Mouse (Mus musculus) right cerebral cortex, postnatal 14 days (tissue): ENCODE measurements at regions not wholly inside any gene's neighbourhood (a gene's known extent, or its start where the extent isn't known, plus 50 kb on each side); places are given as distances from the start of the nearest gene placed in this dataset.

Experiments used
- DNase-seq: peaks from one replicate; pipeline ENCODE4 v3.0.0; 2022

DNA sequence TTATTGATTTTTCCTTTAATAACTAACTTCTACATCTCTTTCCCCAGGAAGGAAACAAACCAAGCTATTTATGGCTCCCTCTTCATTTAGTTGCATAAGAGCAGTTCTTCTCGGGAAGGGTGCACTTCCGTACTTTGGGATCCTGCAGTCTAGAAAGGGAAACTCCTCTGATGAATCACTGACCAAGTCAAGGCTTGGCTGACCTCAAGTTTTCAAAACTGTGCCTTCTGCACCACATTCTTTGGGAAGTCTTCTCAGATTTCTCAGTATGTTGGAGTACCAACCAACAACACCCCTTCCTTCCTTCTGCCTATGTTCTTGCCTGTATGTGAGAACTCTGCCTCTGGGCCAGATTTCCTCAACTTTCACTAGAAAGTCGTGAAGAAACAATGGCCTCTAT, 1452.6 kb downstream of the Gsdmc2 start:
- DNase-seq = no peak

DNA sequence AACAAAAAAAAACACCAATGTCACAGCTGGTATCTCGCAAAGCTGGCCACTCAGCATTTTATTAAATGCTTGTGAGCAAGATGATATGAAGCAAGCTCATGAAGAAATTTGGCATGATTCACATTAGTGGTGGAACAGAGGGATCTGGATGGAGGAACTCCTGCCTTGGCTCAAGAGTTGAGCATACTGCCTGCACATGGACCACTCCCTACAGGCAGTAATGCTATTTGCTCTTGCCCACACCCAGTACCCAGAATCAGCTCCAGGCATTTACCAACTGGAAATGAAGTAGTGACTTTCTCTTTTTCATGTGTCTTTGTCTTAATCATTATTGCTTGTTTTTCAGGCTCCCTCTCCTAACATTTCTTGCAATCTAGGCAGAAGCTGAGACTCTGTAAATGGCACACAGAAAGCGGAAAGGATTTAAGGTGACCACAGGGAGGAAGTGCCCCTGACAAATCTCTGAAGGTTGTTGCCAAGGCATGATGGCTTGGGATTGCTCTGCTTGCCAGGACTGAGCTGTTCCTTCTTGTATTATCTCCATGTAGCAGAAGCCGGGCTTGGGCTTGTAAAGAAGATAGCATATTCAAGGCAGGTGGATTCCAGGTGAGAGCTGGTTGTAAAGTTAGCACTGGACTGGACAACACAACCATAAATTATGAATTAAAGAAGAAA, 1455.4 kb downstream of the Gsdmc2 start:
- no peak for DNase-seq

DNA sequence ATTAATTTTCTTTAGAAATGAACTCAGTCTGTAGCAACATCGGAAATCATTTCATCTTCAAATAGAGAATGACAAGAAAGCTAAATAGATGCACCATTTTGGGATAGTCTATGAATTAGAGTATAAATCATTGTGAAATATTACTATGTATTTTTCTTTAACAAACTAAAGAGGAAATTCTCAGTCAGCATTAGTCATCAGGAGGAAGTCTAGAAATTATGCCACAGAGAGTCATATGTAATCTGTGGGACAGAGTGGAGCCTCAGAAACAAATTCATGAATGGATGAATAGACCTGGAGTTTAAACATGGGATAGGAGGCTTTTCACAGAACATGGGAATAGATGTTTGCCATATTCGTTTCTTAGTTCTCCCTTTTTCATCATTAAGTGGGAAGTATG, 1459.4 kb upstream of the A1bg start:
- no peak for DNase-seq

DNA sequence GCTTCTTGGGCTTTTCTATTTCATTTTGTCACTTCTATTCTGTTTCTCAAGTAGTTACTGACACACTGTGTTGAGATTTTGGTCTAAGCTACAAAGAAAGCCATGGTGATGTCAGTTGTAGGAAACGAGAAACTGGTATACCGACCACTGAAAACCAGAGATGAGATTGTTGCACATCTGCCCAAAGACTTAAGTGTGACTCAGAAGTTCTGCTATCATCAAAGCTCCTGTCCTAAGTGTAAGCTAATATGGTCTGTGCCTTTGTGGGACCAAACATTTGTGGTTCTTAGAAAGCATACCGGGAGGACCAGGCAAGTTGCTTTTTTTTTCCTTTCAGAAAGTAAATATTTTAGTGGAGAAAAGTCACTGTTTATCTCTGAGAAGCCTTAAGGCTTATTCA, 1451.8 kb upstream of the A1bg start:
- DNase-seq = no peak

DNA sequence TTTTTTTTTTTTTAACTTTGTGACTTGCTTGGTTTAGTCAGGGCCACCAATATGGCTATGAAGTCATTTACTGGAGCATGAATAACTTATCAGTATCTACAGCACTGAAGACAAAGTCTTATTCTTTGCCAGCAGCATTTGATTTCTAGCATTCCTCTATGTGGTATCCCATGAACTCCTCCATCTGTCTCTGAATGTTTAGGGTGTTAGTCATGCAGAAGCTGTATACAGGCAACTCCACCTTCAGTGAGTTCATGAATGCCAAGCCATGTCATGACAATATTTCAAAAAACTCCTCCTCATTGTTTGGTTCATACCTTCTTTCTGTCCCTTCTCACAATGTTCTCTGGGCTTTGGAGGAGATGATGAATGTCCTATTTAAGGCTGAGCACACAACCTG, 1438.4 kb upstream of the A1bg start:
- DNase-seq = no peak

DNA sequence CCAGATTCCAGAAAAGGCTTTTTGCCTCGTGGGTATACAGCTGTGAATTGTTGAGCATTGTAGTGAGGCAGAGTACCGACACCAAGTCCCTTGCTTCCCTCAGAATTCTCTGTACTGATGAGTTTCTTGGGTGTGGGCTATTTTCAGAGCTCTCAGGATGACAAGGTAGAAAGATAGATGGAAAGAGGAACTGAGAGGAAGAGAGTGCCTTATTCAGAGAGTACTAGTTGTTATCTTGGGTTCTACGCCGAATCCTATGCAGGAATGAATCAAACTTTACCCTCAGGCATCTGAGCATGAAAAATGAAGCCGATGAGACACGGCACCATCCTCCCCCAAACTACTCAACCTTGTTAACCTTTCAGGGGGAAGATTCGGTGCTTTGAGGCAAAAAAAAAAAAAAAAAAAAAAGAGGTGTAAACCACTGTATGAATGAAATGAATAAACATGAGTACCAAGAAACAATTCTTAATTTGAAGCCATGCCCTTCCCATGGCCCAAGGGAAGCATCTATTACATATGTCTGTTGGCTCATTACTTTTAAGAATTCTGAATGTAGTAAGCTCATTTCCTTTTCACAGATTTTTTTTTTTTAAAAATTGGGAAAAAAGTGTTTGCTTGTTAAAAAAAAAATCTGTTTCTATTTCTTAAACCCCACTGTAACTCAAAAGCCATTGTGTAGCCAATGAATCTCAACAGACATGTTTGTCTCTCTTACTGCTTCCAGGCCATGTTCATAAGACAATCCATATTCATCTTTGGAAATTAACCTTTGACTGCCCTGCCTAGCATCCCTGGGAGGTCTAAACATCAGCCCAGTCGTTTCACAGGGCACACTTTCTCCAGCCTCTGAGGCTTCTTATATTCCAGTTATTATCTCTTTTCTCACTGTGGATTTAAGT, 1435.8 kb upstream of the A1bg start:
- DNase-seq = no peak

DNA sequence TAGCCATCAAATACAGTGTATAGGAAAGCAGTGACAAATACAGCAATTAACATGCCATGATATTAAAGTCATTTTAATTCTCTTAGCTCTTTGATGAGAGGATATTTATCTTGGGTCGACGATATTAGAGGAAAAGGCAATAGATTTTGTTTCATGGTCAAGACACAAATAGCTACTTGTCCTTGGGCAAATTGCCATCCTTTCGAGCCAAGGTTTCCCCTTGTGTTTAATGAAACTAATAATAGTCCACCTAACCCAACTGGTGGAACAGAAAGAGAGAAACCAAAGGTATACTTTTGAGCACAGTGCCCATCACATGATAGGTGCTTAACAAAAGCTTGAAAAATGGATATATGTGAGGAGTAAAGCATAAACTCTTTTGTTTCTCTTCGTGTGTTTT, 1431.0 kb upstream of the A1bg start:
- no peak for DNase-seq

DNA sequence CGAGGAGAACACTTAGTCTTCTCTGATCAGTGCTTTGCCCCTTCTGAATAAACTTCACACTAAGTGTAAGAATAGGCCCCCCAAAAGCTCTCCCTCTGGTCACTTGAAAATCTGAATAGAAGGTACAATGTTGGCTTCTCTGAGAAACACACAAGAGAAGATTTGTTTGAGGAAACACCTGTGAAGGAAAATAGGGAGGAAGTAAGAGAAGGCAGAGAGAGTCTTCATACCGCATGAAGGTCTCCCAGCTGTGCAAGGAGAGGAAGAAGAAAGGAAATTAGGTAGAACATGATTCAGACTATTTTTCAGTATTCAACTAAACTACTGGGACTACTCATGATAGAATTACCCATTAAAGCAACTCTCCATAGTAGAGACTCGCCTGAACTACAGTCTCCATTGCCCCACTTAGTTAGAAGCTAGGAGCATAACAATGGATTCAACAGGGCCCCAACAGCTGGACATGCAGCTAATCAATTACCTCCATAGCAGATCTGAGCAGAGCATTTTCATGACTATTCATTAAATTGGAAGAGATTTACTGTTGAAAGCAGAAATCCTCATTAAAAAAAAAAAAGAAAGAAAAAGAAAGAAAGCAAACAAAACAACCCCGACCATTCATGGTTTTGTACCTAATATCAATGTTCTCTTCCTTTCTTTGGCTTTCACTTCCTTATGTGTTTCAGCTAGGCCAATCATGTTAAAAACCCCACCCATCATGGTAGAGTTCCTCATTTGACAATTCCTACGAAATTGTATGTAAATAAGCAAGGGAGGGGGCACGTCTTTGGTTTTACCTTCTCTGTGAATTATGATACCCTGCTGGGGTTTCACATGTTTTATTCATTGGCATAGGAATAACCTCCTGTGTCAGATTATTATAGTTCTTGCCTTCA, 1428.3 kb upstream of the A1bg start:
- no peak for DNase-seq

DNA sequence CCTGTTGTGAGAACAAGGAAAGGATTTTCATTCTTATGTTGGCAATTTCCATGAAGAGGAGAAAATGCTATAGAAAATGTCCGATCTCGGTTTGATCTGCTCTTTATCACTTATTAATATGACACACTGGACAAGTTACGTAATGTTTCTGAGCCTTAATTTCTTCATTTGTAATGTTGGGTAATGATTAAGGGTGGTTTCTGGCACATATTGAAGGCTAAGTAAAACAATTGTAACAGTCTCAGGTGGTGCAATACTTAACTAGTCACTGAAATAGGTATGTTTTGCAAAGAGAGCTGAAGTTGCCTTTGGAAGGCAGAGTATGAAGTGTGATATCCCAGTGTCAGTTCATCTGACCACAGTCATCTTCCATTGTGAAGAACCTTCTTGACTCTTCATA, 1427.2 kb upstream of the A1bg start:
- DNase-seq = no peak

DNA sequence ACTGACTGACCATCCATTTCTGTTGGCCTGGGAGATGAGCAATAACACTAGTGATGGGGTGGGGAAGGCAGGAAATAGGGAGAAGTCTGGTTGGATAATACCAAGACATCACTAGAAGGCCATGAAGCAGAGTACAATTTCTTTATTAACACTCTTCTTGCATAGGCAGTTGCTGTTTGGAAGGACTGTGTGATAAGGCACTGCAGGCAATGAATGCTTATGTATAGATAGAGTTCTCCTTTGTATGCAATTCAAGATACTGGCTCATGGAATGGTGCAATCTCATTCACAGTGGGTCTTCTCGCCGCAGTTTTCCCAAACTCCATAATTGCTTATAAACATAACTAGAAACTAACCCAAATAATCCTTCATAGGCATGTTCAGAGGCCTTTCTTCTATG, 1426.1 kb upstream of the A1bg start:
- DNase-seq = no peak

DNA sequence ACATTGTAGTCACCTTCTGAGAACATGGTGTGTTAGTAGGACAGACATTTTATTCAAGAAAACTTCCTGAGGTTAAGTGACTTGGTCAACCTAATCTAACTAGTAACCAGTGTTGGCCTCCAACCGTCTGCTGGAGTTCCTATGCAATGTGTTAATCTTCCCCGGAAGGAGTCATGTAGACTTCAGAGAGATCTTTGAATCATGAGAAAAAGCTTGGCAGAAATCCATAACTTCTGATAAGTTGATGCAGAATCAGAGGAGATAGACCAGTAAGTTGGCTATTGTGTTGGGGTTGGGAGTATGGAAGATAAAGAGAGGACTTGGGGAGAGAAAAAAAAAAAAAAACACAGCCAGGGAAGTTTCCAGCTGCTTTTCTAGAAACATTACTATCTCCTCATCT, 1424.9 kb upstream of the A1bg start:
- DNase-seq = no peak

DNA sequence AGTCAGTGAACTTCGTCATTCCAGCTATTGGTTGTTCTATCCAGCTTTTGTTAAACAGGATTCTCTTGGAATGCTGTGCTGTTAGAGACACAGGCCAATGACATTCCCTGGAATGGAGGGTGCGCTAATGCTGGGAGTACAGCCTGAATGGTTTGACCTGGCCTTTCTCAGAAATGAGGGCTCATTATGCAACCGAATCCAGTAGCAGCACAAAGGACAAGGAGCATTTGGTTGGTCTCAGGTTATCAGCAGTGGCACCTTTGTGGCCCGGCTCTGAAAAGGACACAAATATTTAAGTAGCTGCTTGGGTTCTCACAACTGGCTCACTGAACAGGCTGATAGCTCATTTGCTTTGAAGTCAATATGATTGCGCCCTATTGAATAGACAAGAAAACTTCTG, 1423.1 kb upstream of the A1bg start:
- no peak for DNase-seq

DNA sequence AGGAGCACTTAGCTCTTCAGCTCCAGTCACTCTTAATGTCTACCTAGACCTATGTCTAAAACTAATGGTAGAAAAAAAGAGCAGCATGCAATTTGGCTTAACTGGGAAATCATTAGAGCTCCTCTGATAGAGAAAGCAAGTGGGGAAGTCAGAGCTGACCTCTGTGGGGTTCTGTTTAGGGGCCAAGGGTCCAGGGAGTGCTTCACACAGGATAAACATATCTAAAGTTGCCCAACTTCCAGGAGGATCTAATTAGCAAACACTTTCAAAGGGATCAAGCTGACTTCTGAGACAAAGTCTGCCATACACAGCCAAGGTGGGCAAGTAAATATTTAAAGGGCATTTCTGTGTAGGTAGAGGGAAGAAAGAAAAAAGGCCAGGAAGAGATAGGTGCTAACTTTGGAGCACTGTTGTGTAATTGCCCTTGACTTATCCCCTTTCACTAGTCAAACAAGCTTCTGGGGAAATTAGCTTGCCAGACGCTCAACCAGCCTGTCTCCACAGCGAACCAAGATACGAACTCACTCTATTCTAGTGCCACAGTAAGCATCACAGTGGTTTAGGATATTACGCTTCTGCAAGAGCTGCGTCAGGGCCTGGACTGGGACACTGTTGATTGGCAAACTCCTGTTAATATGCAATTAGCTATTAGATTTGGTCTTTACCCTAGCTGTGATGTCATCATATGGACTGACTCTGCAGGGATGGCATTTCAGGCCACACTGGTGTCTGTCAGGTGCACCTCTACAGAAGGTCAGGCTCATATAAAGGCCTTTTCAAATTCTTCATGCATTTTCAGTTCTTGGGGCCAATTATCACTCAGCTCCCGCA, 1413.9 kb upstream of the A1bg start:
- no peak for DNase-seq

DNA sequence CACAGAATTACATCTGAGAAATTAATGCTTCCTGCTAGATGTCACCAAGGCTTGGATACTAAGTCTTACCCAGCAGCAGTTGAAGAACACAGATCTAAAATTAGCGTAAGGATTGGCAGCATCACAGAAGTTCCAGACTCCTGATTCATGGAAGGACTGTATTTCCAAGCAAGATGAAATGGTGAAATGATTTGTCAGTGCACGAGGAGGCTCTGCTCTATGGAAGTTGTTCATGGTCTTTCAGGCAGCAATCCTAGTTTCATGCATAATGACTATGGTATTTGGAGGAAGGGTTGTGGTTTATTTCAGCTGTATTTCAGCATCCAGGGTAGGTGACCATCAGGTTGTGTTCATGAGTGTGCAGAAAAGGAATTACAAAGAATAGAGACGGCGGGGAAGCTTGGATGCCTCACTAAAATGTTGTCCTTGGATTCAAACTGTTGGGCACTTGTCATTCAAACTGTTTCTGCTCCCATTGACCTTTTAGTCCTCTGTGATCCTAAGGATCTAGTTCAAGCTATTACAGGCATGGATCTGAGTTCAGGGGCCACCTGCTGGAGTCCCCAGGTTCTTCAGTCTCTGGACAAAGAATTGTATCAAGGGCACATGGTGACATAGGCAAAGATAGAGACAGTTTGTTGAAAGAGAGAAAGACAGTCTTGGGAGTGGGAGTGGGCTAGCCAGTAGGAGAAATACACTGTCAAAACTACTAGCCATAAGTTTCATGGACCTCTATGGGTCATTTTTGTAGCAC, 1411.6 kb upstream of the A1bg start:
- no peak for DNase-seq

DNA sequence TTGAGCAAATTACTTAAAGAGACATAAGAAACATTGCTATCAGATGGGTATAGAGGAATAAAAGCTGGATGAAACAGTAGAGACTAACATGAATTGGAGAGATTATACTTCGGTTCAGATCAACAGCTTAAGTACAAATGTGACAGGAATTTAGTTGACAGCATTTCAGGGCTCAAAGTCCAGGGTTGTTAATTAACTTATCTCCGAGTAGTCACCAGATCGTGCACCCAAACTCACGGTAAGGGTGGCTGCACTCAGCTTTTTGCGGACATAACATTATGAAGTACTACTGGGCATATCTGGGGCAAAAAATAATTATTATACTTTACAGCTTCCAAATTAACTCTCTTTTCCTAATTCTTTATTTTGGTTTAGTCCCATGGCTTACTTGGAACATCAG, 1409.3 kb upstream of the A1bg start:
- no peak for DNase-seq

DNA sequence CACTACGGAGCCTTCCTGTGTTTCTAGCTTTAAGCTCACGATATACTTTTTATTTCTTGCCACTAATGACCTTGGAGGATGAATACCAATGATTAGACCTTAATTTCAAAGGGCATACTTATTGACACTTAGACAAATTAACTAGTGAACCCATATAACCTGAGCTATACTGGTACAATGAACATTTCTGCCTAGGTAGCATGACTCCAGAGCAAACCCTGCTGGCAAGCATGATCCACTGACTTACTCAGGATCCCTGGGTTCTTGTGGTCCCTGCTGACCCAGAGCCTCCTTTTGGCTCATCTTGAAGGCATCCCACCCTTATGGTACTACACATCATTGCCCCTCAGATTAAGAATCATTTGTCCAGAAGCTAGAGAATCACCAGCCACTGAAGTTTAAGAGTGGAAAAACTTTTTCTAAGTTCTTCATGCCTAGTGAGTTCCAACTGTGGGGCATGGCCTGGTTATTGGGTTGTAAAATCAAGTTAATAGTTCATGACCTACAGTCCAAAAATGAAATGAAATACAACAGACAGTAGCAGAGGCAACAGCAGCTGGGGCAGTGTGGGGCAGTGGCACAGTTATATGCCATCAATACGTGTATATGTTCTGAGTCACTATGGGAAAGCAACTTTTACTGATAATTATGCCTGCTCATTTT, 1408.5 kb upstream of the A1bg start:
- DNase-seq = no peak

DNA sequence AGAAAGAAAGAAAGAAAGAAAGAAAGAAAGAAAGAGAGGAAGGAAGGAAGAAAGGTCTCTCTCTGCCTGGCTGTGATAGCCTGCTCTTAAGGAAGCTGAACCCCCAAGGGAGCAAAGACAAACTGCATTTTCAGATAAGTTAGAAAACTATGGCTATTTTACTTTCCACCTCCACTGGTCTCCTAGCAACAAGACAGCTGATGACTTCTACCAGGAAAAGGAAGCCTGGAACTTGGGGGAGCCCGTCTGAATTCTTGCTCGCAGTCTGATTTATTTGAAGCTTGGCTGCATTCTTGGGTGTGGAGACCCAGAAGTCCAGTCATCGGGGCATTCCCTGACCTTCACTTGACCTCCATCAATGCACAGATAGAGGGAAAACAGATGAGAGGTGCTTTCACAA, 1406.1 kb upstream of the A1bg start:
- DNase-seq = no peak

DNA sequence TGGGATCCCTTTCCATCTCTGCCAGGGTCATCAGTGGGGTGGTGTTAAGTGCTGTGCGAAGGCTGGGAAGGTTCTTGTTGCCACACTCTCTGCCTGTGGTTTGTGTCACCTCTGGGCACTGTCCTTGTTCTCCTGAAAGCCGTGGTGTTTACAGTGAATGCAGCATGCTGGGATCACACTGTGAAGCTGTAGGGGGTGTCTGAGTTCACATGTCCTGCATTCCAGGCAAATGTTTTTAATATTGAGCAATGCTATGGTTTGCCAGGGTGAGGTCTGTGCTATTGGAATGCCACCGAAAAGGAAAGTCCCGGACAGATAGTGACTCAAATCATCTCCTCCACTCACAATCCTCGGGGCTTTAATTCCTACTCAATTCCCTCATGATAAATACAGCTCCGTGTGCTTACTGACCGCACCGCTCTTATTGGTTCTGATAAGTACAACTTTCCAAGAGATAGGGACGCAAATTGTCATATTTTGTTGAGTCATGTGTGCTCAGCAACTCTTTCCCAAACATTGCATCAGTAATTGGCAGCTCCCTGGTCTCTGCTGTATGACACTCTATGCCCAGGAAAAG, 1405.6 kb upstream of the A1bg start:
- DNase-seq = no peak

DNA sequence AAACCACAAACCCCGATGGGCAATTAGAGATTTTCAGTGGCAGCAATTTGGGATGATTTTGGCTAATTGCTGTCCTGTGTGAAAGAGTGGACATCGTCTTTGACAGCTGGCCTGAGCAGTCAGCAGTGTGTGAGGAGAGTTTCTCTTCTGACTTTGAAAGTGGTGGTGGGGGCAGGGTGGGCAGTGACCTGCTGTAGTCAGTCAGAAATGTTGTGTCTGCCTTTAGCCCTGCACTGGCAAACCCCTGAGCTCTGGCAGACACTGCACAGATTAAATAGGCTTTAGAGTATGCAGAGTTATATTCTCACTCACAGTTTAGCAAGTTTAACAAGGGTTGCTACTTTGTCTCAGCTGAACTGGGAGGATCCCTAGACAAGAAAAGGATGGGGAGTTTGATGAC, 1404.7 kb upstream of the A1bg start:
- no peak for DNase-seq

DNA sequence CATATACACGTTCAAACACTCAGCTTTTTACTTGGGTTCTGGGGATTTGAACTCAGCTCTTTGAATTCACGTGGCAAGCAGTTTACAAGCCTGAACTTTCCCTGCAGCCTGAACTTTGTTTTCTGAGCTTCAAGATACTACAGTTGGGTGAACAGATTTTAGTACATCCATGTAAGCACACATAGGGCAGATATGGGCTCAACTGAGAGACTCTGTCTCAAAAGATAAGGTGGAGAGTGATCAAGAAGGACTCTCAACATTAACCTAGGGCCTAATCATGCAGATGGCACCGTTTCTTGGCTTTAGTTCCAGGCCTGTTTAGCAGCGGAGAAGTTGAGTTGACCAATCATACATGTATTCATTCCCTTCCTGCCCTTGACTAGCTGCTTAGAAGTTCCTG, 1403.7 kb upstream of the A1bg start:
- DNase-seq = no peak
